Mouse (Mus musculus): Measurements from ENCODE around the gene Gm42906.

The Gm42906 gene

GRCm38 (mm10) chr5:151024483-151024882 is 403.5 kb downstream of the Gm42906 start:
- no peak for DNase-seq (ENCODE audit: low read depth)

GRCm38 (mm10) chr5:151023461-151023860 is 404.5 kb downstream of the Gm42906 start:
- DNase-seq (ENCODE audit: low read depth): no peak

GRCm38 (mm10) chr5:151022939-151023338 is 405.0 kb downstream of the Gm42906 start:
- no peak for DNase-seq (ENCODE audit: low read depth)

GRCm38 (mm10) chr5:151022026-151022425 is 405.9 kb downstream of the Gm42906 start:
- DNase-seq (ENCODE audit: low read depth): no peak

GRCm38 (mm10) chr5:151020831-151021230 is 407.1 kb downstream of the Gm42906 start:
- no peak for DNase-seq (ENCODE audit: low read depth)

GRCm38 (mm10) chr5:151020031-151020820 is 407.7 kb downstream of the Gm42906 start:
- DNase-seq (ENCODE audit: low read depth): no peak

GRCm38 (mm10) chr5:151018959-151019358 is 409.0 kb downstream of the Gm42906 start:
- DNase-seq (ENCODE audit: low read depth): no peak

GRCm38 (mm10) chr5:151018450-151018849 is 409.5 kb downstream of the Gm42906 start:
- no peak for DNase-seq (ENCODE audit: low read depth)
